Mouse (Mus musculus) myocyte (in vitro differentiated cells): ENCODE data around the gene Hoxc10. TPM values are rescaled to one million over a fixed set of nuclear protein-coding genes. Genes with fewer than 3 reads are reported as not detected.
A peak's percentile ranks its signal among the peaks of the same experiment; 100 is the strongest.

Experiments used
- H3K27me3 ChIP-seq: one replicate; pipeline ENCODE4 v1.6.1; 2011; ENCODE audit not compliant: control insufficient read depth, insufficient read depth, insufficient read length
- H3K36me3 ChIP-seq: one replicate; pipeline ENCODE4 v1.6.1; 2011; ENCODE audit not compliant: control insufficient read depth, insufficient read depth
- H3K4me2 ChIP-seq: one replicate; pipeline ENCODE4 v1.6.1; 2011; ENCODE audit warnings: low read depth, control low read depth
- H3K4me3 ChIP-seq: one replicate; pipeline ENCODE4 v1.5.1; 2011; ENCODE audit warnings: mild to moderate bottlenecking, control low read depth, moderate library complexity
- H3K79me2 ChIP-seq: one replicate; pipeline ENCODE4 v1.6.1; 2011; ENCODE audit not compliant: control insufficient read depth, insufficient read depth
- H3ac ChIP-seq: one replicate; pipeline ENCODE4 v1.6.1; 2011; ENCODE audit not compliant: control insufficient read depth, insufficient read length
- CEBPB ChIP-seq: IDR thresholded peaks from 2 replicates; pipeline ENCODE4 v1.6.1; 2011; ENCODE audit warnings: mild to moderate bottlenecking, moderate library complexity; ENCODE audit not compliant: poor library complexity, insufficient read depth, severe bottlenecking
- E2F4 ChIP-seq: IDR thresholded peaks from one replicate; pipeline ENCODE4 v1.6.1; 2011; ENCODE audit warnings: mild to moderate bottlenecking, control low read depth, moderate library complexity; ENCODE audit not compliant: insufficient read depth
- MAX ChIP-seq: IDR thresholded peaks from one replicate; pipeline ENCODE4 v1.6.1; 2011; ENCODE audit warnings: low read depth, mild to moderate bottlenecking, control low read depth
- MYOD1 ChIP-seq, 3 experiments: IDR thresholded peaks; one replicate each; pipeline ENCODE4 v1.6.1; 2011; ENCODE audit warnings: control low read depth in 2 of 3, low read depth in 2 of 3, mild to moderate bottlenecking in 2 of 3, moderate library complexity in 1 of 3; ENCODE audit not compliant: insufficient read length in 2 of 3, control insufficient read depth in 1 of 3
- MYOG ChIP-seq, 3 experiments: IDR thresholded peaks; one replicate each; pipeline ENCODE4 v1.6.1; 2011; ENCODE audit warnings: control low read depth in 2 of 3, low read depth in 2 of 3, mild to moderate bottlenecking in 2 of 3; ENCODE audit not compliant: insufficient read length in 2 of 3, control insufficient read depth in 1 of 3, insufficient read depth in 1 of 3
- POLR2A ChIP-seq: IDR thresholded peaks from one replicate; pipeline ENCODE4 v1.6.1; 2011; ENCODE audit warnings: low read depth, mild to moderate bottlenecking, control low read depth, moderate library complexity; ENCODE audit not compliant: insufficient read length
- POLR2AphosphoS2 ChIP-seq: IDR thresholded peaks from one replicate; pipeline ENCODE4 v1.6.1; 2011; ENCODE audit warnings: low read depth, control low read depth; ENCODE audit not compliant: insufficient read length
- REST ChIP-seq: IDR thresholded peaks from one replicate; pipeline ENCODE4 v1.6.1; 2011; ENCODE audit warnings: mild to moderate bottlenecking, control low read depth, moderate library complexity; ENCODE audit not compliant: insufficient read depth, insufficient read length
- SRF ChIP-seq: IDR thresholded peaks from one replicate; pipeline ENCODE4 v1.6.1; 2011; ENCODE audit warnings: low read depth; ENCODE audit not compliant: control insufficient read depth, insufficient read length
- TCF12 ChIP-seq: IDR thresholded peaks from one replicate; pipeline ENCODE4 v1.6.1; 2011; ENCODE audit warnings: mild to moderate bottlenecking, control low read depth; ENCODE audit not compliant: poor library complexity, insufficient read depth, severe bottlenecking
- TCF3 ChIP-seq: IDR thresholded peaks from one replicate; pipeline ENCODE4 v1.6.1; 2011; ENCODE audit warnings: low read depth, control low read depth; ENCODE audit not compliant: insufficient read length
- USF1 ChIP-seq: IDR thresholded peaks from one replicate; pipeline ENCODE4 v1.6.1; 2011; ENCODE audit warnings: low read depth, mild to moderate bottlenecking, control low read depth, moderate library complexity
- polyA plus RNA-seq: library from polyadenylated mRNA; unstranded; fragments of >200 nt; fragmentation: generic; extraction: Trizol; gene quantifications from one replicate; pipeline ENCODE4 v1.2.1, GENCODE M21; 2012; ENCODE audit warnings: missing spikeins

The Hoxc10 gene
- polyA plus RNA-seq, 1 experiment = 43.5 TPM

GRCm38 (mm10) chr15:102983716-102984115 lies 17.1 kb downstream of the Hoxc10 start:
- H3K27me3 ChIP-seq = no peaks in the 10 kb centered on the region
- peaks cover 81% of the 10 kb centered on the region for H3K79me2 ChIP-seq
- no peak overlapping the region for H3ac ChIP-seq
- no peaks in the 10 kb centered on the region for H3K36me3 ChIP-seq
- H3K4me2 ChIP-seq = peak overlapping the region; percentile 95
- TF ChIP-seq MYOD1 (IDR thresholded peaks at IDR 0.05; ENCODE audit: control insufficient read depth in 1 of 3, insufficient read length in 2 of 3, low read depth in 2 of 3) (no peak), REST (no peak), SRF (no peak), USF1 (no peak)
- H3K4me3 ChIP-seq = peak overlapping the region; percentile 92

GRCm38 (mm10) chr15:102984521-102984920 lies 17.9 kb downstream of the Hoxc10 start:
- H3K4me3 ChIP-seq = no peak overlapping the region
- peaks cover 81% of the 10 kb centered on the region for H3K79me2 ChIP-seq
- no peak overlapping the region for H3ac ChIP-seq
- peak; percentile 20 for TF ChIP-seq POLR2A
- no peak for TF ChIP-seq SRF
- no peaks in the 10 kb centered on the region for H3K36me3 ChIP-seq
- H3K4me2 ChIP-seq = peak overlapping the region; percentile 95
- no peaks in the 10 kb centered on the region for H3K27me3 ChIP-seq

- Histone ChIP-seq H3ac (no peak overlapping the region), H3K4me2 (peak overlapping the region; percentile 95), H3K27me3 (no peaks in the 10 kb centered on the region), H3K79me2 (peaks cover 80% of the 10 kb centered on the region), H3K4me3 (no peak overlapping the region), H3K36me3 (no peaks in the 10 kb centered on the region)
- TF ChIP-seq MYOG (IDR thresholded peaks at IDR 0.05; ENCODE audit: control insufficient read depth in 1 of 3, insufficient read depth in 1 of 3, insufficient read length in 2 of 3, low read depth in 2 of 3) (no peak), MAX (no peak)
Measured at GRCm38 (mm10) chr15:102984925-102985324, 18.3 kb downstream of the Hoxc10 start.

- Histone ChIP-seq H3K36me3 (no peaks in the 10 kb centered on the region), H3ac (no peak overlapping the region), H3K4me2 (peak overlapping the region; percentile 37), H3K79me2 (peaks cover 59% of the 10 kb centered on the region), H3K4me3 (no peak overlapping the region), H3K27me3 (no peaks in the 10 kb centered on the region)
- TF ChIP-seq TCF3 (no peak), MYOD1 (IDR thresholded peaks at IDR 0.05; ENCODE audit: control insufficient read depth in 1 of 3, insufficient read length in 2 of 3, low read depth in 2 of 3) (no peak), E2F4 (no peak), POLR2A (peak; percentile 11), POLR2AphosphoS2 (peak; percentile 53), MYOG (IDR thresholded peaks at IDR 0.05; ENCODE audit: control insufficient read depth in 1 of 3, insufficient read depth in 1 of 3, insufficient read length in 2 of 3, low read depth in 2 of 3) (no peak)
Measured at GRCm38 (mm10) chr15:102987124-102987833, 20.7 kb downstream of the Hoxc10 start.

- Histone ChIP-seq H3K36me3 (no peaks in the 10 kb centered on the region), H3K4me2 (no peak overlapping the region), H3K4me3 (no peak overlapping the region), H3K27me3 (no peaks in the 10 kb centered on the region), H3K79me2 (peaks cover 51% of the 10 kb centered on the region), H3ac (no peak overlapping the region)
- TF ChIP-seq POLR2A (no peak), MAX (no peak), SRF (no peak), POLR2AphosphoS2 (no peak), USF1 (no peak), MYOG (IDR thresholded peaks at IDR 0.05; ENCODE audit: control insufficient read depth in 1 of 3, insufficient read depth in 1 of 3, insufficient read length in 2 of 3, low read depth in 2 of 3) (no peak), E2F4 (no peak), REST (no peak), MYOD1 (IDR thresholded peaks at IDR 0.05; ENCODE audit: control insufficient read depth in 1 of 3, insufficient read length in 2 of 3, low read depth in 2 of 3) (no peak), CEBPB (no peak), TCF3 (no peak), TCF12 (no peak)
Measured at GRCm38 (mm10) chr15:102988078-102988477, 21.5 kb downstream of the Hoxc10 start.
